Comparison of ENCODE assay signal across 9 mouse cellular contexts in genomic region chr13:94116705-94117410, GRCm38 (mm10). TPM values are rescaled to one million over a fixed set of nuclear protein-coding genes. Genes with fewer than 3 reads are reported as not detected.
DNase-seq lines count a peak whose midpoint lies in the region; ATAC-seq lines count a peak whose summit lies in the region.
"Had no signal": no experiment of that assay in that cellular context is flagged by ENCODE, and none has a peak within 500 bp of the region (broad histone marks: within the 10 kb centered on the region; RNA-seq: fewer than 3 reads in every experiment).

No protein-coding gene starts in this region.

- H3K4me2 ChIP-seq in intestine, embryonic 16.5 days (ENCODE audit: low read depth, low read length), result no peak overlapping the region
- 0 out of 2 replicates have a peak overlapping the region, but pooled peaks have one; percentile 10 for H3K4me2 ChIP-seq in stomach, embryonic 14.5 days (replicated peaks; ENCODE audit: low read depth, low read length)
- H3K4me2 ChIP-seq: liver, embryonic 13.5 days had no signal

- ATAC-seq in intestine, embryonic 16.5 days, result peak; percentile 83
- no peak for ATAC-seq in stomach, embryonic 14.5 days (ENCODE audit: insufficient number of reproducible peaks, insufficient read depth, low FRiP score, low read depth)

- H3K27ac ChIP-seq in heart, embryonic 10.5 days, result peak overlapping the region; percentile 70; the same call in 1 of the 2 replicates
- peak overlapping the region; percentile 57 for H3K27ac ChIP-seq in intestine, embryonic 16.5 days (ENCODE audit: low read length)
- peak overlapping the region; percentile 63; the same call in 1 of the 2 replicates for H3K27ac ChIP-seq in stomach, embryonic 14.5 days (ENCODE audit: low read length)
- H3K27ac ChIP-seq: liver, embryonic 13.5 days had no signal

- peaks cover 17% of the 10 kb centered on the region; the same call in 1 of the 2 replicates for H3K4me1 ChIP-seq in heart, embryonic 10.5 days
- peaks cover 13% of the 10 kb centered on the region for H3K4me1 ChIP-seq in intestine, embryonic 16.5 days (ENCODE audit: control insufficient read depth, insufficient read depth, low read length)
- H3K4me1 ChIP-seq in stomach, embryonic 14.5 days (ENCODE audit: control insufficient read depth, insufficient read depth, low read length), result peaks cover 16% of the 10 kb centered on the region; the same call in 1 of the 2 replicates

- 62% methylated on average over 13 of the region's 13 CpGs for WGBS in heart, embryonic 10.5 days
- WGBS in intestine, embryonic 16.5 days, result 34% methylated on average over 13 of the region's 13 CpGs
- 42% methylated on average over 13 of the region's 13 CpGs for WGBS in stomach, embryonic 14.5 days

- intact Hi-C loops in heart, postnatal 25 days (cut with DNase I), result no loop called here

- H3K9me3 ChIP-seq in heart, embryonic 10.5 days, result no peaks in the 10 kb centered on the region
- H3K9me3 ChIP-seq in intestine, embryonic 16.5 days (ENCODE audit: control insufficient read depth, low read length), result peaks cover 5% of the 10 kb centered on the region; the same call in 1 of the 2 replicates
- H3K9me3 ChIP-seq in stomach, embryonic 14.5 days (ENCODE audit: control insufficient read depth, low read depth, low read length), result no peaks in the 10 kb centered on the region
- H3K9me3 ChIP-seq: liver, embryonic 13.5 days had no signal

- no peak overlapping the region for H3K4me3 ChIP-seq in heart, embryonic 10.5 days
- no peak overlapping the region for H3K4me3 ChIP-seq in intestine, embryonic 16.5 days (ENCODE audit: low read length)
- no peak overlapping the region for H3K4me3 ChIP-seq in stomach, embryonic 14.5 days (ENCODE audit: low read depth, low read length)
- H3K4me3 ChIP-seq: liver, embryonic 13.5 days had no signal

- DNase-seq in heart, embryonic 10.5 days (ENCODE audit: low spot score), result no peak
- DNase-seq in heart, postnatal 25 days (ENCODE audit: low spot score), result no peak
- DNase-seq in right cerebral cortex, adult 2 months (ENCODE audit: low spot score in 2 of 2), result peak; percentile 70 to 78
- DNase-seq in right cerebral cortex, postnatal 10 days (ENCODE audit: low spot score in 2 of 2), result no peak
- no peak for DNase-seq in T-cell, adult 2 months (ENCODE audit: low spot score)
- no peak for DNase-seq in MN1 (ENCODE audit: low spot score)
- DNase-seq: liver, embryonic 13.5 days had no signal

- peaks cover 32% of the 10 kb centered on the region for H3K36me3 ChIP-seq in heart, embryonic 10.5 days
- H3K36me3 ChIP-seq in intestine, embryonic 16.5 days (ENCODE audit: control insufficient read depth, insufficient read depth, low read length), result no peaks in the 10 kb centered on the region
- no peaks in the 10 kb centered on the region for H3K36me3 ChIP-seq in stomach, embryonic 14.5 days (ENCODE audit: control insufficient read depth, insufficient read depth, low read length)
- H3K36me3 ChIP-seq: liver, embryonic 13.5 days had no signal

- no peak overlapping the region for H3K9ac ChIP-seq in intestine, embryonic 16.5 days (ENCODE audit: low read depth, low read length)
- H3K9ac ChIP-seq in stomach, embryonic 14.5 days (replicated peaks; ENCODE audit: low read depth, low read length), result no peak overlapping the region
- H3K9ac ChIP-seq: liver, embryonic 13.5 days had no signal

- no peaks in the 10 kb centered on the region for H3K27me3 ChIP-seq in heart, embryonic 10.5 days (ENCODE audit: insufficient read depth, poor library complexity, severe bottlenecking)
- no peaks in the 10 kb centered on the region for H3K27me3 ChIP-seq in intestine, embryonic 16.5 days (replicated peaks; ENCODE audit: control insufficient read depth, insufficient read depth, low read length)
- no peaks in the 10 kb centered on the region for H3K27me3 ChIP-seq in stomach, embryonic 14.5 days (ENCODE audit: control insufficient read depth, insufficient read depth, low read length)
- H3K27me3 ChIP-seq: liver, embryonic 13.5 days had no signal

RNA-seq across cellular contexts. Expression of gene Lhfpl2, which starts 59.3 kb away (rescaled TPM):
- 19.3 and 33.6 TPM in 2 replicates for polyA plus RNA-seq in heart, embryonic 10.5 days (2016; fragmentation: Nextera tagmentation; extraction: Ambion mirVana)
- total RNA-seq in heart, postnatal 25 days (2021), result 1 to 10 TPM; 4.5 to 6.4 TPM
- polyA plus RNA-seq in intestine, embryonic 16.5 days (2015; fragmentation: Nextera tagmentation; extraction: Ambion mirVana), result 15.1 and 15.4 TPM in 2 replicates
- polyA plus RNA-seq in stomach, embryonic 14.5 days (2014; fragmentation: Nextera tagmentation; extraction: Ambion mirVana), result 19.5 and 20.8 TPM in 2 replicates

Comparison
In these comparisons a context has a peak if more than half of its experiments do, and no peak if none do; other contexts are left out.
1. DNase-seq: peak in right cerebral cortex, adult 2 months (2 of 2); none in heart, embryonic 10.5 days (single experiment), heart, postnatal 25 days (single experiment), right cerebral cortex, postnatal 10 days (0 of 2), T-cell, adult 2 months (single experiment) and MN1 (single experiment).
2. Peak in every context shown above with its lines, with median percentiles within 50 percentile points of each other: H3K27ac ChIP-seq.